Mouse (Mus musculus) heart, embryonic 14.5 days (tissue): ENCODE measurements around the gene Fam219a. TPM values are rescaled to one million over a fixed set of nuclear protein-coding genes. Genes with fewer than 3 reads are reported as not detected.

Experiments
- ATAC-seq: fragments of 200-750 bp; cut with Nextera tagmentation; 2 replicates; pipeline ENCODE4 v1.8.0; 2017; ENCODE audit warnings: low read depth, moderate TSS enrichment; ENCODE audit not compliant: insufficient number of reproducible peaks, insufficient read depth, low FRiP score
- H3K27ac ChIP-seq, 2 experiments: fragments of 200-500 bp in 1 of 2; fragments of 300-500 bp in 1 of 2; sonication (generic) in 1 of 2; replicated peaks in 1 of 2; 2 replicates each; pipeline ENCODE4 v1.5.1; 2012 to 2014; ENCODE audit warnings: low read depth in 2 of 2, low read length in 2 of 2, control low read depth in 1 of 2, mild to moderate bottlenecking in 1 of 2, mixed read lengths in 1 of 2; ENCODE audit not compliant: control insufficient read depth in 1 of 2, insufficient read depth in 1 of 2
- H3K27me3 ChIP-seq: fragments of 300-500 bp; sonication (generic); 2 replicates; pipeline ENCODE4 v1.6.1; 2014; ENCODE audit warnings: mild to moderate bottlenecking, low read length, control low read depth; ENCODE audit not compliant: control insufficient read depth, insufficient read depth
- H3K36me3 ChIP-seq: fragments of 300-500 bp; sonication (generic); 2 replicates; pipeline ENCODE4 v1.6.1; 2014; ENCODE audit warnings: mild to moderate bottlenecking, control low read depth, low read length, mixed read lengths; ENCODE audit not compliant: control insufficient read depth, insufficient read depth
- H3K4me1 ChIP-seq, 2 experiments: fragments of 200-500 bp in 1 of 2; fragments of 300-500 bp in 1 of 2; sonication (generic) in 1 of 2; 2 replicates each; pipeline ENCODE4 v1.6.1; 2012 to 2014; ENCODE audit warnings: low read length in 2 of 2, control low read depth in 1 of 2, mixed read lengths in 1 of 2; ENCODE audit not compliant: control insufficient read depth in 2 of 2, insufficient read depth in 2 of 2
- H3K4me2 ChIP-seq: fragments of 300-500 bp; sonication (generic); 2 replicates; pipeline ENCODE4 v1.6.1; 2014; ENCODE audit warnings: mild to moderate bottlenecking, low read length
- H3K4me3 ChIP-seq, 2 experiments: fragments of 200-500 bp in 1 of 2; fragments of 300-500 bp in 1 of 2; sonication (generic) in 1 of 2; 2 replicates each; pipeline ENCODE4 v1.5.1; 2012 to 2014; ENCODE audit warnings: low read length in 2 of 2, mild to moderate bottlenecking in 2 of 2, control low read depth in 1 of 2, low read depth in 1 of 2, moderate library complexity in 1 of 2; ENCODE audit not compliant: control insufficient read depth in 1 of 2, insufficient read depth in 1 of 2
- H3K9ac ChIP-seq: fragments of 300-500 bp; sonication (generic); 2 replicates; pipeline ENCODE4 v1.6.1; 2014; ENCODE audit warnings: mild to moderate bottlenecking, low read length
- H3K9me3 ChIP-seq: fragments of 300-500 bp; sonication (generic); 2 replicates; pipeline ENCODE4 v1.6.1; 2016; ENCODE audit warnings: low read length, control low read depth; ENCODE audit not compliant: control insufficient read depth
- WGBS: fragments of 180-500 bp; shearing (Covaris S2); extraction: QIAGEN DNeasy Blood & Tissue Kit; methylation state at CpG from one replicate; pipeline ENCODE4 v1.1.7; 2014; 5-methylcytosine and 5-hydroxymethylcytosine counted together
- polyA plus RNA-seq: library from polyadenylated mRNA; unstranded; fragments of >200 nt; fragmentation: Nextera tagmentation; extraction: Ambion mirVana; gene quantifications from 2 replicates; pipeline ENCODE4 v1.2.1, GENCODE M21; 2014

Gene Fam219a
- polyA plus RNA-seq, 1 experiment from 2014 or later = 2.9 TPM

DNA sequence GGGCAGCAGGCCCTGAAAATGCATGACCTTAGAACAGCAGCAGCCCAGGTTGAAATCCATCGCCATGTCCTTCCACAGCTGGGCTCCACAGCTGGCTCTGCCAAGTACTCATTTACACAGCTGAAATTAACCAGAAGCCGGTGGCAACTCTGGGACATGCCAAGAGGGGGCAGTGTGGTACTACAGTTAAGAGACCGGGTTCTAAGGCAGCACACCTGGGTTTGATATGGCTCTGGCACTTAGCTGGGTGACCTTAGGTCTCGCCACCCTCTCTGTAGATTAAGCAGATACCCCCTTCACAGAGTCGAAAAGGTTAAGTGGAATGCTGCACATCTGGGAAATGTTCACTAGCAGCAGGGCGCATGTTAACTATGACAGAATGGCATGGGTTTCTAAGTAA is 16.8 kb downstream of the Fam219a start:
- H3K27me3 ChIP-seq = no peaks in the 10 kb centered on the region
- WGBS = 31% methylated on average over 6 of the region's 6 CpGs
- ATAC-seq = no peak
- no peak overlapping the region for H3K9ac ChIP-seq
- no peak overlapping the region for H3K4me3 ChIP-seq
- H3K4me1 ChIP-seq = peaks cover 0 to 11% of the 10 kb centered on the region in 2 experiments; a peak in 2 of 4 replicates
- no peak overlapping the region for H3K27ac ChIP-seq
- H3K4me2 ChIP-seq = no peak overlapping the region
- no peaks in the 10 kb centered on the region for H3K36me3 ChIP-seq
- no peaks in the 10 kb centered on the region for H3K9me3 ChIP-seq

DNA sequence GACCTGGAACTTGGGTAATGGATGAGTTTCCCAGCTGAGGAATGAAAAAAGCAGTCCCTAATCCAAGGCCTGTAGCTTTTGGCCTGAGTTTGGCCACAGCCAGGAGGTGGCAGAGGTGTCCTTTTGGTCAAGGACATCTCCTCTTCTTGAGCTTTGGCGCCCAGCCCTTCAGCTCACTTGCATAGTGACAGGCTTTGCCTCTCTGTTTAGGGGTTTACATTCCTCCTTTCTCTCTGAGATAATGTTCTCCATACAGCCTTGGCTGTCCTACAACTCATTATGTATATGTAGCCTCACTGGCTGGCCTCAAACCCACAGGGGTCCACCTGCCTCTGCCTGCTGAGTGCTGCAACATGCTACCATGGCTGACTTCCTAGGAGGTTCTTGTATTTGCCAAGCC is 22.3 kb downstream of the Fam219a start:
- no peak overlapping the region for H3K4me3 ChIP-seq
- no peaks in the 10 kb centered on the region for H3K9me3 ChIP-seq
- no peak overlapping the region for H3K4me2 ChIP-seq
- no peak overlapping the region for H3K9ac ChIP-seq
- no peaks in the 10 kb centered on the region for H3K27me3 ChIP-seq
- no peaks in the 10 kb centered on the region for H3K36me3 ChIP-seq
- WGBS = 63% methylated on average over 1 of the region's 1 CpGs
- no peaks in the 10 kb centered on the region for H3K4me1 ChIP-seq
- H3K27ac ChIP-seq = no peak overlapping the region
- no peak for ATAC-seq

- H3K27ac ChIP-seq = no peak overlapping the region
- no peaks in the 10 kb centered on the region for H3K27me3 ChIP-seq
- H3K4me3 ChIP-seq = no peak overlapping the region
- H3K9me3 ChIP-seq = no peaks in the 10 kb centered on the region
- no peak overlapping the region for H3K4me2 ChIP-seq
- WGBS = 18% methylated on average over 8 of the region's 8 CpGs
- no peaks in the 10 kb centered on the region for H3K36me3 ChIP-seq
- ATAC-seq = no peak
- H3K9ac ChIP-seq = no peak overlapping the region
- H3K4me1 ChIP-seq = no peaks in the 10 kb centered on the region
Observed at GRCm38 (mm10) chr4:41545985-41546384, 23.4 kb downstream of the Fam219a start.

DNA sequence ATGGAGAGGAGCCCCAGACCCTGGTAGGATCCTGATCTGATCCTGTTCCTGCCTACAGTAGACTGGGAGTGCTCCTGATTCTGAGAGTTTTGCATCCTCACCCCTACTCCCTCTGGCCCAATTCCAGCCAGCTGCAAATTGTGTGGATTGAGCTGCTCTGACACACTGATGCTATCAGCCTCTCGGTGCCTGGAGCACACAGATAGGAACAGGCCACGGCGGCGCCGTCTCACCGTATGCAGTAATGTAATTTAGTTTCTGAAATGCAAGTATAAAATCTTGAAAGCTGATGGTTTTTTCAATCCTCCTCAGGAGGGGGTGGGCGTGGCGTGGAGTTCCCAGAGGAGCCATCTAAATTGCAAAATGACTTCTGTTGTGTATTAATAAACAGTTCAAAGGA is 27.2 kb downstream of the Fam219a start:
- 74% methylated on average over 8 of the region's 8 CpGs for WGBS
- Histone ChIP-seq H3K27me3 (no peaks in the 10 kb centered on the region), H3K9ac (no peak overlapping the region), H3K27ac (no peak overlapping the region), H3K4me3 (no peak overlapping the region), H3K9me3 (no peaks in the 10 kb centered on the region), H3K36me3 (no peaks in the 10 kb centered on the region), H3K4me2 (no peak overlapping the region), H3K4me1 (no peaks in the 10 kb centered on the region)
- no peak for ATAC-seq

GRCm38 (mm10) chr4:41534866-41535265 is 34.5 kb downstream of the Fam219a start:
- 62% methylated on average over 5 of the region's 5 CpGs for WGBS
- ATAC-seq = no peak
- H3K4me2 ChIP-seq = no peak overlapping the region

GRCm38 (mm10) chr4:41532420-41532819 is 36.9 kb downstream of the Fam219a start:
- WGBS = 16% methylated on average over 6 of the region's 6 CpGs
- H3K9ac ChIP-seq = no peak overlapping the region
- ATAC-seq = no peak

More at GRCm38 (mm10) chr4:41534866-41535265, 34.5 kb downstream of the Fam219a start:
- H3K27ac ChIP-seq = no peak overlapping the region
- 0 out of 2 replicates have a peak, but pooled peaks cover 4% of the 10 kb centered on the region for H3K27me3 ChIP-seq
- no peak overlapping the region for H3K9ac ChIP-seq
- H3K4me3 ChIP-seq = no peak overlapping the region
- H3K4me1 ChIP-seq = no peaks in the 10 kb centered on the region
- no peaks in the 10 kb centered on the region for H3K9me3 ChIP-seq
- H3K36me3 ChIP-seq = no peaks in the 10 kb centered on the region

GRCm38 (mm10) chr4:41527996-41528395 is 41.3 kb downstream of the Fam219a start:
- no peak for ATAC-seq
- Histone ChIP-seq H3K4me2 (0 out of 2 replicates have a peak overlapping the region, but pooled peaks have one; percentile 0), H3K9ac (no peak overlapping the region), H3K4me3 (no peak overlapping the region), H3K9me3 (no peaks in the 10 kb centered on the region), H3K27ac (no peak overlapping the region), H3K36me3 (no peaks in the 10 kb centered on the region), H3K4me1 (peaks cover 5 to 10% of the 10 kb centered on the region in 2 experiments; a peak in 3 of 4 replicates), H3K27me3 (0 out of 2 replicates have a peak, but pooled peaks cover 11% of the 10 kb centered on the region)
- 18% methylated on average over 8 of the region's 8 CpGs for WGBS

More at GRCm38 (mm10) chr4:41532420-41532819, 36.9 kb downstream of the Fam219a start:
- no peak overlapping the region for H3K4me3 ChIP-seq
- no peaks in the 10 kb centered on the region for H3K9me3 ChIP-seq
- 0 out of 2 replicates have a peak, but pooled peaks cover 4% of the 10 kb centered on the region for H3K27me3 ChIP-seq
- no peak overlapping the region for H3K4me2 ChIP-seq
- H3K4me1 ChIP-seq = peaks cover 5 to 10% of the 10 kb centered on the region in 2 experiments; a peak in 3 of 4 replicates
- no peak overlapping the region for H3K27ac ChIP-seq
- H3K36me3 ChIP-seq = no peaks in the 10 kb centered on the region

- no peak overlapping the region for H3K27ac ChIP-seq
- peaks cover 5 to 10% of the 10 kb centered on the region in 2 experiments; a peak in 3 of 4 replicates for H3K4me1 ChIP-seq
- ATAC-seq = no peak
- 37% methylated on average over 13 of the region's 13 CpGs for WGBS
- H3K4me3 ChIP-seq = no peak overlapping the region
- H3K36me3 ChIP-seq = no peaks in the 10 kb centered on the region
- H3K9ac ChIP-seq = no peak overlapping the region
- H3K4me2 ChIP-seq = no peak overlapping the region
- H3K27me3 ChIP-seq = 0 out of 2 replicates have a peak, but pooled peaks cover 10% of the 10 kb centered on the region
- H3K9me3 ChIP-seq = no peaks in the 10 kb centered on the region
Observed at GRCm38 (mm10) chr4:41527076-41527475, 42.3 kb downstream of the Fam219a start.
